Mouse (Mus musculus): ENCODE data around the gene Ablim1. TPM values are rescaled to one million over a fixed set of nuclear protein-coding genes. Genes with fewer than 3 reads are reported as not detected.

Ablim1 gene
- polyA plus RNA-seq, 1 experiment, result 216 TPM

DNA sequence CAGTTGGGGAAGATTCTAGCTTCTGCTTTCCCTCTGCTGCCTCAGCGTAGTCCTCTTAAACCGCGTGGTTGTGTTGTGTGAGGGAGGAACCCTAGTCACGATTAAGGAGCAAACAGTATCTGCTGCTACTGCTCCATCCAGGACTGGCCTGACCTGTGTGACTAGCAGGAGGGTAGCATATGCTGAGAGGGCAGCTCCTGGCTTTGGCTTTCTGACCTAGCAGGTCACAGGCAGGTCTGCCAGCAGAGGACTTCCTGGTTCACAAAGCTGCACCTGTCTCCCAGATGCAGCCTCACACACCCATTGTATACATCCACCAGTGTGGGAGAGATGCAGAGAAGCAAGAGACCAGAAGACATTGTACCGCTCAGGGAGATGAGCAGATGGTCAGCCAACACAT, 116.7 kb downstream of the Ablim1 start:
- no peak for DNase-seq
- TF ChIP-seq POLR2A (IDR thresholded peaks at IDR 0.05; ENCODE audit: control insufficient read depth, extremely low read depth, insufficient read depth, low read length, poor library complexity) (no peak), CTCF (IDR thresholded peaks at IDR 0.05; ENCODE audit: borderline replicate concordance, control insufficient read depth, extremely low read depth, insufficient read depth, low read length, poor library complexity) (no peak)
- no peaks in the 10 kb centered on the region for H3K36me3 ChIP-seq (ENCODE audit: control insufficient read depth, insufficient read depth, low read length)
- H3K4me1 ChIP-seq (replicated peaks; ENCODE audit: control insufficient read depth, insufficient read depth, low read length), result no peaks in the 10 kb centered on the region
- no peak overlapping the region for H3K4me3 ChIP-seq (ENCODE audit: control insufficient read depth, insufficient read depth, low read length)
- H3K27me3 ChIP-seq (ENCODE audit: control insufficient read depth, insufficient read depth, low read length), result peaks cover 2% of the 10 kb centered on the region; the same call in 1 of the 2 replicates
- H3K27ac ChIP-seq (ENCODE audit: control insufficient read depth, insufficient read depth, low read length), result no peak overlapping the region
- WGBS, result 39% methylated on average over 5 of the region's 5 CpGs

- H3K27ac ChIP-seq (ENCODE audit: control insufficient read depth, insufficient read depth, low read length), result no peak overlapping the region
- no peaks in the 10 kb centered on the region for H3K36me3 ChIP-seq (ENCODE audit: control insufficient read depth, insufficient read depth, low read length)
- peak; percentile 33 for DNase-seq
Measured at GRCm38 (mm10) chr19:57197043-57197817, 117.5 kb downstream of the Ablim1 start.

DNA sequence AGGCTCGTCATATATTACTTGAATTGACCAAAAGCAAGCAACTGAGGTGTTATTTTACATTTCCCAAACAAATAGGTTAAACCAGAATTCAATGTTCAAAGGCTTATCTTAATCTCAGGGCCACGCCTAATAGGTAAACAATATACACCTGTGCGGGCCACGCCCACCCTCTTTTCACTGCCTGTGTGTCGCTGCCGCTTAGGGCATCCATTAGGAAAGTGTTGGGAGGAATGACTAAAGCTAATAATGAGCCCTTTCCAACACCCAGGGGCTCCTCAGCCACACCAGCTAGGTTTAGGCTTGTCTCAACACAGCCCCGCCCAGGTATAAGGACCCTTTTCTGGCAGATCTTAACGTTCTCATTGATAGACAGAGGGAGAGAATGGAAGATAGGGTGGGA, 118.1 kb downstream of the Ablim1 start:
- 69% methylated on average over 8 of the region's 8 CpGs for WGBS
- Histone ChIP-seq H3K4me1 (replicated peaks; ENCODE audit: control insufficient read depth, insufficient read depth, low read length) (no peaks in the 10 kb centered on the region), H3K4me3 (ENCODE audit: control insufficient read depth, insufficient read depth, low read length) (no peak overlapping the region), H3K27me3 (ENCODE audit: control insufficient read depth, insufficient read depth, low read length) (peaks cover 2% of the 10 kb centered on the region; the same call in 1 of the 2 replicates), H3K36me3 (ENCODE audit: control insufficient read depth, insufficient read depth, low read length) (no peaks in the 10 kb centered on the region), H3K27ac (ENCODE audit: control insufficient read depth, insufficient read depth, low read length) (no peak overlapping the region)
- no peak for TF ChIP-seq POLR2A (IDR thresholded peaks at IDR 0.05; ENCODE audit: control insufficient read depth, extremely low read depth, insufficient read depth, low read length, poor library complexity)
- no peak for TF ChIP-seq CTCF (IDR thresholded peaks at IDR 0.05; ENCODE audit: borderline replicate concordance, control insufficient read depth, extremely low read depth, insufficient read depth, low read length, poor library complexity)
- DNase-seq, result no peak

More at GRCm38 (mm10) chr19:57197043-57197817, 117.5 kb downstream of the Ablim1 start:
- TF ChIP-seq POLR2A (IDR thresholded peaks at IDR 0.05; ENCODE audit: control insufficient read depth, extremely low read depth, insufficient read depth, low read length, poor library complexity) (no peak), CTCF (IDR thresholded peaks at IDR 0.05; ENCODE audit: borderline replicate concordance, control insufficient read depth, extremely low read depth, insufficient read depth, low read length, poor library complexity) (no peak)
- Histone ChIP-seq H3K27me3 (ENCODE audit: control insufficient read depth, insufficient read depth, low read length) (peaks cover 2% of the 10 kb centered on the region; the same call in 1 of the 2 replicates), H3K4me1 (replicated peaks; ENCODE audit: control insufficient read depth, insufficient read depth, low read length) (no peaks in the 10 kb centered on the region), H3K4me3 (ENCODE audit: control insufficient read depth, insufficient read depth, low read length) (no peak overlapping the region)
- 5% methylated on average over 37 of the region's 37 CpGs for WGBS

- Histone ChIP-seq H3K4me3 (ENCODE audit: control insufficient read depth, insufficient read depth, low read length) (no peak overlapping the region), H3K4me1 (replicated peaks; ENCODE audit: control insufficient read depth, insufficient read depth, low read length) (no peaks in the 10 kb centered on the region), H3K36me3 (ENCODE audit: control insufficient read depth, insufficient read depth, low read length) (no peaks in the 10 kb centered on the region), H3K27me3 (ENCODE audit: control insufficient read depth, insufficient read depth, low read length) (peaks cover 2% of the 10 kb centered on the region; the same call in 1 of the 2 replicates), H3K27ac (ENCODE audit: control insufficient read depth, insufficient read depth, low read length) (no peak overlapping the region)
- TF ChIP-seq POLR2A (IDR thresholded peaks at IDR 0.05; ENCODE audit: control insufficient read depth, extremely low read depth, insufficient read depth, low read length, poor library complexity) (no peak), CTCF (IDR thresholded peaks at IDR 0.05; ENCODE audit: borderline replicate concordance, control insufficient read depth, extremely low read depth, insufficient read depth, low read length, poor library complexity) (no peak)
- no peak for DNase-seq
- WGBS, result 91% methylated on average over 11 of the region's 11 CpGs
Measured at GRCm38 (mm10) chr19:57195169-57195930, 119.4 kb downstream of the Ablim1 start.

GRCm38 (mm10) chr19:57193958-57194357, 120.8 kb downstream of the Ablim1 start:
- Histone ChIP-seq H3K4me1 (replicated peaks; ENCODE audit: control insufficient read depth, insufficient read depth, low read length) (no peaks in the 10 kb centered on the region; the same call in 1 of the 2 replicates), H3K27ac (ENCODE audit: control insufficient read depth, insufficient read depth, low read length) (no peak overlapping the region), H3K36me3 (ENCODE audit: control insufficient read depth, insufficient read depth, low read length) (no peaks in the 10 kb centered on the region), H3K4me3 (ENCODE audit: control insufficient read depth, insufficient read depth, low read length) (no peak overlapping the region), H3K27me3 (ENCODE audit: control insufficient read depth, insufficient read depth, low read length) (peaks cover 2% of the 10 kb centered on the region; the same call in 1 of the 2 replicates)
- TF ChIP-seq POLR2A (IDR thresholded peaks at IDR 0.05; ENCODE audit: control insufficient read depth, extremely low read depth, insufficient read depth, low read length, poor library complexity), result no peak
- TF ChIP-seq CTCF (IDR thresholded peaks at IDR 0.05; ENCODE audit: borderline replicate concordance, control insufficient read depth, extremely low read depth, insufficient read depth, low read length, poor library complexity), result no peak
- 91% methylated on average over 6 of the region's 6 CpGs for WGBS
- no peak for DNase-seq

- no peak for DNase-seq
- H3K4me3 ChIP-seq (ENCODE audit: control insufficient read depth, insufficient read depth, low read length), result no peak overlapping the region
- TF ChIP-seq CTCF (IDR thresholded peaks at IDR 0.05; ENCODE audit: borderline replicate concordance, control insufficient read depth, extremely low read depth, insufficient read depth, low read length, poor library complexity), result no peak
- TF ChIP-seq POLR2A (IDR thresholded peaks at IDR 0.05; ENCODE audit: control insufficient read depth, extremely low read depth, insufficient read depth, low read length, poor library complexity), result no peak
Measured at GRCm38 (mm10) chr19:57193382-57193781, 121.3 kb downstream of the Ablim1 start.

More at GRCm38 (mm10) chr19:57193382-57193781, 121.3 kb downstream of the Ablim1 start:
- no peaks in the 10 kb centered on the region for H3K36me3 ChIP-seq (ENCODE audit: control insufficient read depth, insufficient read depth, low read length)
- no peak overlapping the region for H3K27ac ChIP-seq (ENCODE audit: control insufficient read depth, insufficient read depth, low read length)
- H3K4me1 ChIP-seq (replicated peaks; ENCODE audit: control insufficient read depth, insufficient read depth, low read length), result no peaks in the 10 kb centered on the region; the same call in 1 of the 2 replicates
- peaks cover 2% of the 10 kb centered on the region; the same call in 1 of the 2 replicates for H3K27me3 ChIP-seq (ENCODE audit: control insufficient read depth, insufficient read depth, low read length)
- WGBS, result 80% methylated on average over 12 of the region's 12 CpGs

Measured in thymus, adult 2 months (tissue).